Mouse (Mus musculus) testis, postnatal 10 days (tissue): ENCODE measurements around the gene Olfr325.
"Not testable (repeated sequence)": the region's sequence is repeated elsewhere in the genome, so short reads cannot be mapped to it uniquely, and the experiment has no call there.

ENCODE experiments used
- DNase-seq: peaks from one replicate; pipeline ENCODE4 v3.0.0; 2021; ENCODE audit warnings: low spot score

Gene Olfr325

DNA sequence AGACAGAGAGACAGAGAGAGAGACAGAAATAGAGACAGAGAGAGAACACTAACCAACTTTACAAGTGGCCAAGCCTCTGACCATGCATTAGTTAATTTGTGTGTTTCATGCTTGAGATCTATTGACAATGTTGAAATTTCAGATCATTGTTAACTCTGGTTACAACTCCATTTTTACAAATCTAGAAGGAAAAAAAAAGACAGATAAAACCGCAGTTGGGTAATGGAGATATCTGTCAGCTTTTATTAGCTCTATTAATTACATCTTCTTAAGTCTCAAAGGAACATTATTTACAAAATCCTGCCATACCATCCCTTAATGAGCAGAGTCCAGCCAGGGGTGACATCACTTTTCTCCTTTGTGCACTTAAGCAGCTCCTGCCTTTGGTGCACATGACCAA, at the start of gene Olfr325:
Gene Olfr325 (plus strand): TSS at position 301 of the 400 bp plus-strand sequence.
- DNase-seq: no peak

- not testable (repeated sequence) for DNase-seq
Observed at GRCm38 (mm10) chr11:58534736-58535135, 42.8 kb upstream of the Olfr325 start, which contains the start of gene Olfr330. Gene Olfr330, minus strand, starts transcription at chr11:58534836.

DNA sequence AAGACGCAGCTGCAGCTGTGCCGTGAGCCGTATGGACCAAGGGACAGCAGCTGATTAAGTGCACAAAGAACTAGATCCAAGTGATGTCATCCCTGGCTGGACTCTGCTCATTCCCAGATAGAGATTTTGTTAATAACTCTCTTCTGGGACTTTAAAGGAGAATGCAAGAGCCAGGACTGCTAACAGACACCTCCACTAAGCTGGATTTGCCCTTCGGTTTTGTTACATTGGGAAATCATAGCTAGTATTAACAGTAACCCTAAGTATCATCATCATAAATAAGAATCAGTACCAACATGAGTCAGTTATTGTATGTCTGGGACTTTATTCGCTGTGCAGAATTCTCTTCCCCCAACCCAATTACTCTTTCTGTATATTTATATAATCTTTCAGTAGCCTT, 31.2 kb upstream of the Olfr325 start, which contains the start of gene Olfr329-ps:
Gene Olfr329-ps (minus strand): TSS at position 101 of the 400 bp plus-strand sequence.
- DNase-seq: no peak

DNA sequence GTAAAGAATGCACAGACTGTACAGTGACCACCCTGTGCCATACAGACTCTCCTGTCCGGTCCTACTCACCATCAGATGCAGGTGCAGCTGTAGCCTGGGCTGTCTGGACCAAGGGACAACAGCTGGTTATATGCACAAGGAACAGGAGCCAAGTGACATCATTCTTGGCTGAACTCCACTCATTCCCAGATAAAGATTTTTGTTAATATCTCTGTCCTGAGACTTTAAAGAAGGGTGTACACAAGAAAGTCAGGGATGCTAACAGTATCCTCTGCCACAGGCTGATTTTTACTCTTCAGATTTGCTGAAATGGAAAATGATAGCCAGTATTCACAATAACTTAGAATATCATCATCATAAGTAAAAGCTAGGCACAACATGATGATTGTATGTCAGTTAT, 22.0 kb upstream of the Olfr325 start, which contains the start of gene Olfr328:
Gene Olfr328 (minus strand): TSS at position 101 of the 400 bp plus-strand sequence.
- DNase-seq: no peak

DNA sequence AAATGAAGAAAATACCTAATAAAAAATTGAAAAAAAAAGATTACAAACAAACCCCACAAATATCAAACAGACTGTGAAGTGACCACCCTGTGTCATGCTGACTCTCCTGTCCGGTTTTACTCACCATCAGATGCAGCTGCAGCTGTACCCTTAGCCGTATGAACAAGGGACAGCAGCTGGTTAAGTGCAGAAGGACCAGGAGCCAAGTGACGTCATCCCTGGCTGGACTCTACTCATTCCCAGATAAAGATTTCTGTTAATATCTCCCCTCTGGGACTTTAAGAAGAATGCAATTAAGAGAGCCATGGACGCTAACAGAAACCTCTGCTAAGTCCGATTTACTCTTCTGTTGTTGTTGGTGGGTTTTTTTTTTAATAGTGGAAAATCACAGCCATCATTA, 7.1 kb upstream of the Olfr325 start, which contains the start of gene Olfr224:
Gene Olfr224 (minus strand): TSS at position 149 of the 400 bp plus-strand sequence.
- no peak for DNase-seq

- no peak for DNase-seq
Observed at GRCm38 (mm10) chr11:58578636-58579035, 1.1 kb downstream of the Olfr325 start.

GRCm38 (mm10) chr11:58587898-58588348, 10.4 kb downstream of the Olfr325 start:
- peak; percentile 74 for DNase-seq

GRCm38 (mm10) chr11:58588620-58589250, 11.2 kb downstream of the Olfr325 start:
- no peak for DNase-seq

DNA sequence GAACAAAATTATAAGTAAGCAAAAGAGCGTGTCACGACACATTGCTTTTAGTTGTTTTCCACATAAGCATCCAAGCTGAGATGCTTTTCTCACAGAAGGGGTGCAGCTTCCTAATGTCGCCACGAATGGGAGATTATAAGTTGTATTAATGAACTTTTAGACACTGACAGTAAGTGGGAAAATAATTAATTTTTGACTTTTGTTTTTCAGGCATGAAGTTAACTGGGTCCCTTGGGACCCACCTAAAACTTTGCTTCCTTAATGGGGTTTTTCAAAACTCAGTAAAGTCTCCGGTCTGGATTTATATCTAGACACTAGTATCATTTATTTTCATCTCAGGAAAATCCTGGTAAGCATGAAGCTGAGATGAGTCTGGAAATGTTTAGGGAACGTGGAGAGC, 17.3 kb downstream of the Olfr325 start, which contains the start of gene Olfr324:
Gene Olfr324 (plus strand): TSS at position 301 of the 400 bp plus-strand sequence.
- no peak for DNase-seq

GRCm38 (mm10) chr11:58597837-58598236, 20.3 kb downstream of the Olfr325 start:
- DNase-seq: no peak

DNA sequence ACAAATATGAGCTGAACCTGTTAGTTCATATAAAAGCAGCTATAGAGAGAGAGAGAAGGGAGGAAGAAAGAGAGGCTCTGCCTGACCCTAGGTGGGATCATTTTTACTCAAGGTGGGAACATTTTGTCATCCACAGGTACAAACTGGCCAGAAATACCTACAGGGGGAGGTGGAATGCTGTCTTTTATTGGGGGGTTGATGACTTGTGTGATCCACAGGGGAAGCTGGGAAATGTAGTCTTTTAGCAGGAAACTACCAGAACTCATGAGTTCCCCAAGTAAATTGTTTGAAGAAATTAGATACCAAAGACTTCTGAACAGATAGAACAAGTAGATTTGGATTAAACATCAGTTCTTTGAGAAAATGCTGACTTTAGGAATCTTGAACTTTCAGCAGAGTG, 24.5 kb downstream of the Olfr325 start:
- no peak for DNase-seq

GRCm38 (mm10) chr11:58602800-58603560, 25.4 kb downstream of the Olfr325 start:
- no peak for DNase-seq

DNA sequence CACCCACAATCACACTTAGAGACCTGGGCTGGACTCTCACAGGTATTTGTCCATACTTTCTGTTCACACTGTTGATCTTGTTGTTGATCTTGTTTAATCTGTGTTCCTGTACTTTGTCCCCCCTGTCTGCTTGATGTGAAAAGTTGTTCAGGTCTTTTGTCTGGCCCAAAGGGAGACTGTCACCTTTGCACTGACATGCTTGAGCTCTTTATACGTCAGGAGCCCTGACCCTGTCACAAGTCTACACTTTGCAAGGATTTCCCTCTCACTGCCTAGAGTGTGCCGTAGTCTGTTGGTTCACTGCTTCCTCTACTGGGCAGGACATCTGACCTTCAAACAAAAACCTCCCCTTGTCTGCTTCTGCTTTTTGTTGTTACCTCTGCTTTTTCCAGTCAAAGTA, 27.2 kb downstream of the Olfr325 start:
- no peak for DNase-seq

DNA sequence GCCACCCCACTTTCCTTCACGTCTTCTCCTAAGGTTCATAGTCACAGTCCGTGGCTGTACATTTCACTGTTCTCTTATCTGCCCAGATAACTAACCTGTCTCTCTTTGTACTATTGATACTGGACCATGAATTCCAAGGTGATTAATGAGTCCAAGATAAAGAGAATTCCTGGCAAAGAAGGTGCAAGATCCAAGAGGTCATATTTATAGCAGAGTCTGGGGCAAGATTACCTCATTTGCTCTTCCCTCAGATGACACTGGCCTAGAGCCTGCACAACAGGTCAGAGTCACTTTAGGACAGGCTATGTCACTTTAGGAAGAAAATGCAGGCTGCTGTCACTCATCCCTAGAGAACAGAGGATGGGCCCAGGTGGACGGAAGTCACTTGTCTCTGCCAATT, 27.7 kb downstream of the Olfr325 start:
- no peak for DNase-seq

DNA sequence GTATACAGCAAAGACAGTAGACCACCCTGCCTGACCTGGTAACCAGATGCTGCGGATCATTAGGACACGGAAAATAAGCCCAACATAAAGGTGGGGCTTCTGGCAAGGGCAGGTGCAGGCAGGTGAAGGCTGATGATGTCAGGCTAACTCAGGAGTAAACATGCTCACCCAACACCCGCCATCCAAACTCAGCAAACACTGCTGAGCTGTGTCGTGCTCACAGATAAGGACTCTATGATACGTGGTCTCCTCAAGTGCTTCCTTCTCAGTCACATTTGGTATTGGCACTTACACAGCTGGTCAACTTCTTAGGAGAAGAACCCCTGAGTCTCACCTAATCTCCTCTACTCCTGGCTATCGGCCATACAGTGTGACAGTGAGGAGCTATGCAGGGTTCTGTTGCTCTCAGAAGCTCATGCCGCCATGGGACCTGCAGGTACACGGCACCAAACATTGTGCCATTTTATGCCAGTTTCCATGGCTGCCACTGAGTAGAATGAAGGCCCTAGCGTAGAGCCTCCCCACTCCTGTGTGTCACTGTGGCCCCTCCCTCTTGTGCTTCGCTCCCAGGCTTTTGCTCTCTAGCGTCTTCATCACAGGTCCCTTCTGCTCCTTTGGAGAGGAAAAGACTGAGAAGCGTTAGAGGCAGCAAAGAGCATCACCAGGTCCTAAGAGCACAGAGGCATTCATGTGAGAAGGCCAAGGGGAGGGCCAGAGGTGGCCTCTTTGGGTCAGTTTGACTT, 28.8 kb downstream of the Olfr325 start:
- no peak for DNase-seq

GRCm38 (mm10) chr11:58607030-58607429, 29.5 kb downstream of the Olfr325 start:
- DNase-seq: no peak

- no peak for DNase-seq
Observed at GRCm38 (mm10) chr11:58613359-58613758, 35.8 kb downstream of the Olfr325 start.

DNA sequence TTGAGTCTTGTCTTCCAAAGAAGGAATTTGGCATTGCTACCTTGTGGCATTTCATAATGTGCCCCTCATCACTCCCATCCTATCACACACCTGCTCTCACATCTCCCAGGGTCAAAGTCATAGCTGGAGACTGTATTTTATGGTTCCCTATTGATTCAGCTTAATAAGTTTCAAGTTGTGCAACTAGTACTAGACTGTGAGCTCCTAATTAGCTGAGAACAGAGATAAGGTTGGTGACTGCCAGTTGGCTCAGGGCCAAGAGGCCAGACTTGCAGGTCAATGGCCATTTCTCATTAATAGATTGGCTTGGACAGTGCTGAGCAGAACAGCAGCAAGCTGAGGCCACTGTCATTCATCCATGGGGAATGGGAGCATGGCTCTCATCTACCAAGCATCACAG, 37.0 kb downstream of the Olfr325 start:
- DNase-seq: peak; percentile 53

- no peak for DNase-seq
Observed at GRCm38 (mm10) chr11:58615975-58616374, 38.4 kb downstream of the Olfr325 start, which contains the start of gene 2210407C18Rik. Gene 2210407C18Rik, minus strand, starts transcription at chr11:58616075.

- no peak for DNase-seq
Observed at GRCm38 (mm10) chr11:58618369-58618768, 40.8 kb downstream of the Olfr325 start.

DNA sequence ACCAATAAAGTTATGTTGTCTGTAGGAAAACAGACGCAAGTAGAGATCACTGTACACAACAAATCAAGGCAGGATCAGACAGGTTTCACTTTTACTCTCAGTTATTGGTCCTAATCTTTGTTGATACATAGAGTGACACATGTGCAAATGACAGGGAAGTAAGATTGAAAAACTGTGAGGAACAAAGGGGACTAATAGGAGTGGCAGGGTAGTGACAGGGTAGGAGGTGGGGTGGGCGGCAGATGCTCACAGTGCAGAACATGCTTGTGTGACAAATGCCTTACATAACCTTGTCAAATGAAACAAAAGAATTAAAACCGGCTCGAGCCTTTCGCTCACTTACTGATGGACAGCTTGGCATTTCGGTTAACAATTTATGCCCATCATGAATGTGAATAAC, 41.3 kb downstream of the Olfr325 start:
- no peak for DNase-seq

DNA sequence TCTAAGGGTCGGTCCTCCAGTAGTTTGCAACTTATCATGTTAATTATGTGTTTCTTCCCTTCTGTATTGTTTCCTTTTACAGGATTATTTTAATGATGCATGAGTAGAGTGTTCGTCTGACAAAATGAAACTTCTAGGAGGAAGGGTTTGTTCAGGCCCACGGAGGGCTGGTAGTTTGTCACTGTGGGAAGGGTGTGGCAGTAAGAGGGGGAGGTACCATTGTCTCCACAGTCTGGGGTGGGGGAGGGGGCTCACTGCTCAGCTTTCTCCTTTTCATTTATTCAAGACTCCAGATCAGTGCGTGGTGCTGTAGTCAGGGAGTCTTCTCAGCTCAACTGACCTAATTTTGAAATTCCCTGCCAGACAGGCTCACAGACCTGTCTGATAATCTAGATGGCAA, 48.6 kb downstream of the Olfr325 start:
- no peak for DNase-seq
